In genomic region chr2:62502516-62502915, GRCm38 (mm10) we compare ENCODE assay signal across 34 mouse cellular contexts. TPM values are rescaled to one million over a fixed set of nuclear protein-coding genes. Genes with fewer than 3 reads are reported as not detected.
DNase-seq lines count a peak whose midpoint lies in the region; ATAC-seq and TF ChIP-seq lines count a peak whose summit lies in the region.
"Had no signal": no experiment of that assay in that cellular context is flagged by ENCODE, and none has a peak within 500 bp of the region (broad histone marks: within the 10 kb centered on the region; RNA-seq: fewer than 3 reads in every experiment).

No protein-coding gene starts in this region.

- TF ChIP-seq CTCF in left cerebral cortex, adult 2 months (IDR thresholded peaks at IDR 0.05) = no peak
- TF ChIP-seq CTCF in cortical plate, adult 2 months (IDR thresholded peaks at IDR 0.05; ENCODE audit: extremely low read depth, insufficient read depth, low read length) = no peak

- intact Hi-C loops in left cerebral cortex, adult 2 months (cut with DNase I) = loop anchor here (2.0 to 5.0 kb wide), 3 partner anchors 16 to 125 kb away; partner anchors contain the start of gene Fap

- no peak for DNase-seq in frontal cortex, postnatal 14 days (ENCODE audit: low spot score in 2 of 2)
- peak in 1 of 2 experiments; percentile 31 for DNase-seq in left cerebral cortex, adult 2 months (ENCODE audit: extremely low spot score in 1 of 2, low spot score in 2 of 2)
- no peak for DNase-seq in left cerebral cortex, adult 8-10 months (ENCODE audit: low spot score in 2 of 2)
- DNase-seq in brain, adult 2 months (ENCODE audit: low read depth, low spot score) = peak; percentile 58
- DNase-seq in cerebellum, adult 11-12 months = no peak
- DNase-seq: adrenal gland, postnatal 14 days; cerebellum, adult 8-10 months; cerebellum, postnatal 25 days; embryo, embryonic 11 days; gastrocnemius, adult 2 months; gastrocnemius, postnatal 36 days; heart, adult 18-20 months; heart, postnatal 36 days; kidney, adult 2 months; kidney, postnatal 36 days; left cerebral cortex, postnatal 4 days; liver, embryonic 13.5 days; lung, adult 18-20 months; lung, postnatal 10 days; midbrain, embryonic 14.5 days; retina, postnatal 1 day; spleen, adult 18-20 months; thymus, postnatal 14 days had no signal

- peak overlapping the region; percentile 74 for H3K27ac ChIP-seq in left cerebral cortex, adult 2 months
- peak overlapping the region; percentile 72 for H3K27ac ChIP-seq in cortical plate, adult 2 months (ENCODE audit: insufficient read depth, low read length)
- H3K27ac ChIP-seq: embryonic facial prominence, embryonic 12.5 days; gastrocnemius, adult 2 months; hindbrain, embryonic 12.5 days; hindbrain, postnatal 0 days; intestine, embryonic 15.5 days; liver, embryonic 13.5 days had no signal

- ATAC-seq in frontal cortex, adult (ENCODE audit: low TSS enrichment) = peak; percentile 77
- ATAC-seq: CD4-positive, CD25-positive, alpha-beta regulatory T cell, adult 4 months; hindbrain, postnatal 0 days; intestine, embryonic 15.5 days had no signal

- no peak overlapping the region for H3K4me3 ChIP-seq in left cerebral cortex, adult 2 months
- H3K4me3 ChIP-seq in cortical plate, adult 2 months (ENCODE audit: insufficient read depth, low read length) = no peak overlapping the region
- H3K4me3 ChIP-seq: embryonic facial prominence, embryonic 12.5 days; gastrocnemius, adult 2 months; hindbrain, embryonic 12.5 days; intestine, embryonic 15.5 days; liver, embryonic 13.5 days had no signal

- peaks cover 3% of the 10 kb centered on the region; the same call in 1 of the 2 replicates for H3K4me1 ChIP-seq in cortical plate, adult 2 months (ENCODE audit: control insufficient read depth, insufficient read depth, low read length)
- H3K4me1 ChIP-seq: embryonic facial prominence, embryonic 12.5 days; hindbrain, embryonic 12.5 days; intestine, embryonic 15.5 days; liver, embryonic 13.5 days had no signal

- TF ChIP-seq POLR2A in cortical plate, adult 2 months (IDR thresholded peaks at IDR 0.05; ENCODE audit: extremely low read depth, insufficient read depth, low read length) = no peak

RNA-seq across cellular contexts. Expression of gene Gcg, which starts 19.1 kb away (rescaled TPM):
- total RNA-seq in left cerebral cortex, adult 2 months (2021) = under 1 TPM in 1 of 2 experiments, not detected in 1; 0.50 TPM
- total RNA-seq in left cerebral cortex, adult 8-10 months (2022) = not detected
- polyA plus RNA-seq in cortical plate, adult 2 months (2012; rRNA removed) = not detected in 2 replicates
- total RNA-seq: adrenal gland, postnatal 14 days; gastrocnemius, adult 2 months; gastrocnemius, postnatal 36 days; heart, adult 18-20 months; heart, postnatal 36 days; monocyte, adult 5-6 weeks had no signal
- polyA plus RNA-seq: CD4-positive, CD25-positive, alpha-beta regulatory T cell, adult 4 months; heart, embryonic 16.5 days; hindbrain, embryonic 12.5 days; kidney, adult 2 months; kidney, embryonic 16.5 days; liver, embryonic 13.5 days; urinary bladder, adult 2 months had no signal
